Mouse (Mus musculus) testis, adult 2 months (tissue): ENCODE data around the gene Magi1. TPM values are rescaled to one million over a fixed set of nuclear protein-coding genes. Genes with fewer than 3 reads are reported as not detected.

Experiments
- H3K27ac ChIP-seq: fragments of 200-500 bp; 2 replicates; pipeline ENCODE4 v1.5.1; 2012; ENCODE audit warnings: low read depth, low read length; ENCODE audit not compliant: control insufficient read depth, insufficient read depth
- H3K27me3 ChIP-seq: fragments of 200-500 bp; 2 replicates; pipeline ENCODE4 v1.6.1; 2012; ENCODE audit warnings: mild to moderate bottlenecking, low read length, moderate library complexity; ENCODE audit not compliant: control insufficient read depth, insufficient read depth
- H3K36me3 ChIP-seq: fragments of 200-500 bp; 2 replicates; pipeline ENCODE4 v1.6.1; 2012; ENCODE audit warnings: mild to moderate bottlenecking, low read length; ENCODE audit not compliant: control insufficient read depth, insufficient read depth
- H3K4me1 ChIP-seq: fragments of 200-500 bp; 2 replicates; pipeline ENCODE4 v1.6.1; 2012; ENCODE audit warnings: low read length; ENCODE audit not compliant: control insufficient read depth, insufficient read depth
- H3K4me3 ChIP-seq: fragments of 200-500 bp; 2 replicates; pipeline ENCODE4 v1.5.1; 2012; ENCODE audit warnings: low read depth, mild to moderate bottlenecking, low read length, moderate library complexity, mixed read lengths; ENCODE audit not compliant: control insufficient read depth
- CTCF ChIP-seq: fragments of 200-500 bp; IDR thresholded peaks from 2 replicates; pipeline ENCODE4 v1.5.1; 2012; ENCODE audit warnings: low read depth, mild to moderate bottlenecking, inconsistent platforms, low read length, moderate library complexity; ENCODE audit not compliant: control insufficient read depth, insufficient read depth, insufficient replicate concordance
- POLR2A ChIP-seq: fragments of 200-500 bp; IDR thresholded peaks from 2 replicates; pipeline ENCODE4 v1.6.1; 2012; ENCODE audit warnings: low read depth, mild to moderate bottlenecking, inconsistent platforms, low read length, moderate library complexity; ENCODE audit not compliant: control insufficient read depth
- polyA plus RNA-seq: library from polyadenylated mRNA; depleted of rRNA; stranded (reverse); fragments of >200 nt; gene quantifications from 2 replicates; pipeline ENCODE4 v1.2.3, GENCODE M21; 2012

Magi1 gene
- polyA plus RNA-seq, 1 experiment = 11.1 TPM

DNA sequence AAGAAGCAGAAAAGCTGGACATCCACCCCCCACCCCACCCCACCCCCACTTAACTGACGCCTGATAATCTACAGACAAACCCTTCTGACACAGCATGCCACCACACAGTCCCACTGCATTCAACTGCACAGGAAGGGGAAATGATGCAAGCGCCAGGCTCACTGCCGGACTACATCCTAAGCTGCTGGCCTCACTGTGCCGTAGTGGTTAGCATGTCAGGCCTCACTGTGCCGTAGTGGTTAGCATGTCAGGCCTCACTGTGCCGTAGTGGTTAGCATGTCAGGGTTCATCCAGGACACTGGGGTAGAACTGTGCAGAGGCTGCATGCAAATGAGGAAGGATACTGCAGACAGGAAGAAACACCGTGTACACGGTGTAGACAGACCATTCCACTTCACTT lies 29.8 kb downstream of the Magi1 start:
- Histone ChIP-seq H3K27ac (no peak overlapping the region), H3K27me3 (no peaks in the 10 kb centered on the region), H3K36me3 (no peaks in the 10 kb centered on the region), H3K4me3 (no peak overlapping the region), H3K4me1 (no peaks in the 10 kb centered on the region)
- no peak for TF ChIP-seq CTCF
- TF ChIP-seq POLR2A = no peak

DNA sequence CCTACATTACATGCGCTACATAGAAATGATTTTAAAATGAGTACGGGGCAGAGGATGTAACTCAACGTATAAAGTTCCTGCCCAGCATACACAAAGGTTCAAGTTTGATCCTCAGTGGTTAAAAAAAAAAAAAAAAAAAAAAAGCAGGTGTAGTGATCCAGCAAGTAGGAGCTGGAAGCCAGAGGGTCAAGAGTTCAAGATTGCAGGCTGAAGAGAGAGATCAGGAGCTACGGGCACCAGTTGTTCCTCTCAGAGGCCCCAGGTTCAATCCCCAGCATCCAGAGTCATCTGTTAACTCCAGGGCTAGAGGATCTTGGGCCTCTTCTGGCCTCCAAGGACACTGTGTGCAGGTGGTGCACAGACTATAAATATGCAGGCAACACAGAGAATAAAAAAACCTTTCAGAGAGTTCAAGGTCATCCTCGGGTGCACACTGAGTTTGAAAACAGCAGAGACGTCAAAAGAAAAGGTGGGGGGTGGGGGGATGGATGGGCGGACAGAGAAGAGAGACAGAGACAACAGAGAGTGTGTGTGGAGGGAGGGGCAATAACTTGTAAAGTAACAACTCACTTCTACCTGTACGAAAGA lies 32.3 kb downstream of the Magi1 start:
- H3K27me3 ChIP-seq = no peaks in the 10 kb centered on the region
- TF ChIP-seq CTCF (no peak), POLR2A (no peak)
- no peak overlapping the region for H3K27ac ChIP-seq
- H3K4me3 ChIP-seq = no peak overlapping the region
- no peaks in the 10 kb centered on the region for H3K36me3 ChIP-seq
- H3K4me1 ChIP-seq = no peaks in the 10 kb centered on the region

DNA sequence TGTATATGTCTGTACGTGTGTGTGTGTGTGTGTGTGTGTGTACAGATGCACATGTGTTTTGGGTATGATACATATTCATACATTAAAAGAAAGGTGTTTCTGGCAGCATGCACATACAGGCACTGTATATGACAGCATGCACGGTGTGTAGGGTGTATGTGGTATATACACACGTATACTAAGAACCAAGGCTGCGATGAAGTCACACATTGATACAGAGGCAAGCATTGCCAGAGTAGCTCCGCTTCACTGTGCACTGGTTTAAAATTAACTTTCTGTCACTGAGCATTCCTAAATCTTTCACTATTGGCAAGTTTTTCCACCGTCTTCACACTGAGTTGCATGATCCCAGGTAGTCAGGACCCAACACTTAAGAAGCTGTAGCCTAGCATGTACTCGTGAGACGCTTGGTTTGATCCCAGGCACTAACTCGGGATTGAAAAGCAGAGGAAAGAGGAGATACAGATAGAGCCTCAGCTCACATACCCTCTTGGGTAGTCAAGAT lies 34.4 kb downstream of the Magi1 start:
- Histone ChIP-seq H3K4me1 (no peaks in the 10 kb centered on the region), H3K27me3 (no peaks in the 10 kb centered on the region), H3K27ac (no peak overlapping the region), H3K4me3 (no peak overlapping the region), H3K36me3 (no peaks in the 10 kb centered on the region)
- no peak for TF ChIP-seq CTCF

DNA sequence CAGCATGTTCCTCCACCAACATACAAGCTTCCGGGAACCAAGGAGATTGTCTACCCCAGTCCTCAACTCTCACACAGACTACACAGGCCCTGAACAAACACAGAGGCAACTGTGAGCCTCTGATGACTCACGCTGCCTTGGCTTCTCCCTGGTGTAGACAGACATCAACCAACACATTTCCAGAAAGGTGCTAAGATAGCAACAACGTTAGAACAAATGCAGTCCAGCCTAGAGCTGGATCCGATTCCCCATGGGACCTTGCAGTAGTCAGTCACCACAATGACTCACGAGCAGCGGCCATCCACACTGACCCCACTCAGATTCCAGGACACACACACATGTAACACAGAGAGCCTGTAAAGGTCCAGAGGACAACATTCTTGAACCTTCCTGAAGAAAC lies 42.5 kb downstream of the Magi1 start:
- Histone ChIP-seq H3K27me3 (no peaks in the 10 kb centered on the region), H3K4me3 (no peak overlapping the region), H3K36me3 (no peaks in the 10 kb centered on the region), H3K27ac (no peak overlapping the region), H3K4me1 (no peaks in the 10 kb centered on the region)
- no peak for TF ChIP-seq CTCF
- TF ChIP-seq POLR2A = no peak

DNA sequence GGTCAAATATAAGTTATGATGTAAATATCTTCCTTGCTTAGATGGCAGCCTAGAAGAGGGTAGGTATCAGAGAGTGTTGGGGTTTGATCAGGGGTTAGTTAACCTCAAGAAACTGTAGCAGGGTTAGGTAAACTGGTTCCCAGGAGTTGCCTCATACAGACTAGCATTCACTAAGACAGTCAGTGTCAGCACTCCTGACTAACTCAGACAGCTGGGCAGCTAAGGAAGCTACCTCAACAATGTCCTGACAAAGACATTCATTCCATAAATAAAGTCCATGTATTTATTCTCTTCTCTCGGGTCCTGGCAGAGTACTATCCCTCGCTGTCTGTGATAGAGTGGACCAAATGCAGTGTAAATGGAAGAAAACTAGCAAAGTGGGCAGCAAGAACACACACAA lies 45.1 kb downstream of the Magi1 start:
- no peak overlapping the region for H3K4me3 ChIP-seq
- TF ChIP-seq CTCF (no peak), POLR2A (no peak)
- H3K36me3 ChIP-seq = no peaks in the 10 kb centered on the region
- no peaks in the 10 kb centered on the region for H3K27me3 ChIP-seq
- no peaks in the 10 kb centered on the region for H3K4me1 ChIP-seq
- H3K27ac ChIP-seq = no peak overlapping the region

GRCm38 (mm10) chr6:94236899-94237298 lies 46.8 kb downstream of the Magi1 start:
- Histone ChIP-seq H3K4me1 (no peaks in the 10 kb centered on the region), H3K27me3 (no peaks in the 10 kb centered on the region), H3K36me3 (no peaks in the 10 kb centered on the region), H3K27ac (no peak overlapping the region), H3K4me3 (no peak overlapping the region)
- TF ChIP-seq POLR2A (no peak), CTCF (no peak)

DNA sequence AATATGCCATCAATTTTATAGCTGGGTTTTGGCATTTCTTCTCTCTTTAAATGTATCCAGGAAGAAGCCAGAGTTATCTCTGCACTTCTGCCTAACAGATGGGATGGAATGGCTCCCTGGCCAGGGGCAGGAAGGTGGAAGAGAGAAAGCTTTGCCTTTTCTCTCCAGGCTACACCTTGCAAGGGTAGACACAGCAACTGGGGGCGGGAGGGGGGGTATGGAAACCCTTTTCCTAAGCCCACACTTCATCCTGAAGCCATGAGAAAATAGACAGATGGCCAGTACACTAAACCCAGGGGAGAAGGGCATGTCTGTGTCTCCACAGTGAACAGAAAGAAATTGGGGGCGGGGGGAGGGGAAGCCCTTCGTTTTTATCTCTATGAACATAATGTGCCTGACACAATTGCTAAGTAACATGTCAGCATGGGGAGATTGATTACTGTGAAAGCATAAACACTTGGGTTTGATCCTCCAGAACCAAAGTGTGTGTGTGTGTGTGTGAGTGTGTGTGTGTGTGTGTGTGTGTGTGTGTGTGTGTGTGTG lies 51.4 kb downstream of the Magi1 start:
- TF ChIP-seq CTCF (no peak), POLR2A (no peak)
- no peak overlapping the region for H3K4me3 ChIP-seq
- no peak overlapping the region for H3K27ac ChIP-seq
- no peaks in the 10 kb centered on the region for H3K27me3 ChIP-seq
- H3K36me3 ChIP-seq = no peaks in the 10 kb centered on the region
- no peaks in the 10 kb centered on the region for H3K4me1 ChIP-seq

GRCm38 (mm10) chr6:94231831-94232230 lies 51.9 kb downstream of the Magi1 start:
- Histone ChIP-seq H3K36me3 (no peaks in the 10 kb centered on the region), H3K27me3 (no peaks in the 10 kb centered on the region), H3K4me1 (no peaks in the 10 kb centered on the region), H3K27ac (no peak overlapping the region), H3K4me3 (no peak overlapping the region)
- TF ChIP-seq CTCF (no peak), POLR2A (no peak)
